Mouse (Mus musculus) testis, postnatal 14 days (tissue): Measurements from ENCODE around the gene Coro2a.

Experiments
- DNase-seq: peaks from one replicate; pipeline ENCODE4 v3.0.0; 2021; ENCODE audit warnings: low spot score

Gene Coro2a

GRCm38 (mm10) chr4:46558672-46559667 lies 43.0 kb downstream of the Coro2a start:
- no peak for DNase-seq

DNA sequence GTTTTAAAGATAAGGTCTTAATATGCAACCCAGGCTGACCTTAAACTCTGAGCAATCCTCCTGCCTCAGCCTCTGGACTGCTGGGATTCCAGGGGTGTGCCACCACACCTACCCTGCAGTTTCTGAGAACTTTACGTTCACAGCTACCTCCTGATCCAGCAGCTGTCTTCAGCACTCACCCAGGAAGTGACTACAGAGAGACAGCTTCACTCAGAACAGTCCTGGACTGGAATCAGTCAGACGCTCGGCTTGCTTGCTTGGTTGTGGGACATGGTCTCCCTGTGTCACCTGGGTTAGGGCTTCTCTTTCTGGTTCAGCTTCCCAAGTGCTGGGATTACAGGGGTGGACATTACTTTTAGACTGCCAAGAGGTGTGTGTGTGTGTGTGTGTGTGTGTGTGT lies 45.1 kb downstream of the Coro2a start:
- no peak for DNase-seq

DNA sequence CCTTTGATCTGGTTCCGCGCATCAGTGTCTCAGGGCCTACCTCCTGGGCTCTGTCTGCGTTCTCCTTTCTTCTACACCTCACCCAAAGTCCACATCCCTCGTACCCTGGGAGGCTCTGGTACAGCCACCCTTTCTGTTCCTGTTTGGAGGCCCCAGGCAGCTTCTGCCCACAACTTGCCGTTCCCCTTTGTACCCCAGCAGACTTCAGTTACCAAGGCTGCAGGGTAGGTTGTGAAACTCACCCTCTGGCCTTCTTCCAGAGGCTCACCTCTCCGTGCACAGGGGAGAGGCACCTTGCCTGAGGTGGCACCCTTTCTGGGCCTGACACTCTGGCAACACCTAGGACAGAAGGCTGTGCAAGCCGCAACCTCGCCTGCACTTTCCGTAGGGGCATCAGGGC lies 46.2 kb downstream of the Coro2a start:
- no peak for DNase-seq

GRCm38 (mm10) chr4:46554295-46555069 lies 47.5 kb downstream of the Coro2a start:
- DNase-seq: no peak

- DNase-seq: peak; percentile 58
Observed at GRCm38 (mm10) chr4:46553864-46554263, 48.1 kb downstream of the Coro2a start.

- no peak for DNase-seq
Observed at GRCm38 (mm10) chr4:46550406-46550805, 51.6 kb downstream of the Coro2a start.

DNA sequence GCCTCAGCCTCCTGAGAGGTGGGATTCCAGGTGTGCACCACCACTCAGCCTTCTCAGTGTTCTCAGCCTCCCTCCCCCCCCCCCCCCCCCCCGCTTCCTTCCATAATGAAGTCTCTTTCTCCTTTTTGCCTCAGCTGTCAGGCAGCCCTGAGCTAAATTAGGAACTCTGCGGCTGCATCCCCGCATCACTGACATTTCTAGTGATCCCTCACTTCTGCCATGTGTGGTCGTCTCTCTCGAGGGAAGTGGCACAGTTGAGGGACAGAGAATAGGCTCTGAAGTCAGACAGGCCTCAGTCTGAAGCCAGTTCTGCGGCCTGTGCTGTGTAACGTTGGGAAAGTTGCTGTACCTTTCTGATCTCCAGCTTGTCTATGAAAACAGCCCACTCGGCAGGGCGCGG lies 52.0 kb downstream of the Coro2a start:
- no peak for DNase-seq

DNA sequence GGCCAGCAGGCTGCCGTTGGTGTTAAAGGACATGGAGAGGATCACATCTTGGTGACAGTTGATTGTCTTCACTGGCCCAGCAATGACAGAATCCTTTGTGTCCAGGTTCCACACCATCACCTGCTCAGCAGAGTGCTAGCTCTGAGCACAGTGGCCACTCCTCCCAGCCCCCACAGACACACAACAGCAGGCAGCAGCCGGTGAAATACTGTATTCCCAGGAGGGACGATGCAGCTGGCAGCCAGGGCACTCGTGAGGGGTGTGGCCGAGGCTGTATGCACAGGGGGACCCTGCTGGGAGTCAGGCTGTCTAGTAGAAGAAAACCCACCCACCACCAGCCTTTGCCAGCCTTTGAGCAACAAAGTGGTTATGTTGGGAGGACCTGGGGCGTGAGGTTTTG lies 55.3 kb downstream of the Coro2a start:
- DNase-seq: no peak

DNA sequence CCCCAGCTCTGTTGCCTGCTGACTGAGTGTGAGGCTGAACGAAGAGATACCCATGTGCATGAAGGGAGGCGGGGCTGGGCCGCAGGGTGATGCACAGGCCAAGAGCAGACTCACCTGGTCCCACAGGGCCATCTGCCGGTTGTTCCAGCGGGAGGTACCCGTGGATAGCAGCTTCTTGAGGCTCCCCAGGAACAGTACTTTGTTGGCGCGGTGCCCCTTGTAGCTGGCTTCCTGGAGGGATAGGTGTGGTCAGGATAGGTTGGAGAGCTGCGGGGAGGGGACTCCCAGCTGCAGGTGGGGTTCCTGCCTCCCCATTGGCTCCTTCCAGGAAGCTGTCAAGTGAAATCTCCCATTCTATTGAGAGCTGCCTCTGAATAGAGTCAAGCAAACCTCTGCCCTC lies 56.5 kb downstream of the Coro2a start:
- DNase-seq: no peak

DNA sequence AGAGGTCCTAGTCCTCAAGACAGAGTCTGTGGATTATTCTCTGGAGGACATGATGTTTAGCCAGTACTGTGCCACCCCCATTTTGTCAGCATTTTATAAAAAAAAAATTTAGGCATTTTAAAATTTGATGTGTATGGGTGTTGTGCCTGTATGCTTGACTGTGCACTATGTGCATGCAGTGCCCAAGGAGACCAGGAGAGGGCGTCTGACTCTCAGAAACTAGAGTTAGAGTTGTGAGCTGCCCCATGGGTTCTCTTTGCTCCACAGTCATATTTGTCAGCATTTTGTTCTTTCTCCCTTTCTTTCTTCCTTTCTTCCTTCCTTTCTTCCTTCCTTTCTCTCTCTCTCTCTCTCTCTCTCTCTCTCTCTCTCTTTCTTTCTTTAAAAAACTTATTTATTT lies 57.7 kb downstream of the Coro2a start:
- DNase-seq: no peak

- no peak for DNase-seq
Observed at GRCm38 (mm10) chr4:46543366-46544050, 58.5 kb downstream of the Coro2a start.

GRCm38 (mm10) chr4:46541707-46542106 lies 60.3 kb downstream of the Coro2a start:
- no peak for DNase-seq

DNA sequence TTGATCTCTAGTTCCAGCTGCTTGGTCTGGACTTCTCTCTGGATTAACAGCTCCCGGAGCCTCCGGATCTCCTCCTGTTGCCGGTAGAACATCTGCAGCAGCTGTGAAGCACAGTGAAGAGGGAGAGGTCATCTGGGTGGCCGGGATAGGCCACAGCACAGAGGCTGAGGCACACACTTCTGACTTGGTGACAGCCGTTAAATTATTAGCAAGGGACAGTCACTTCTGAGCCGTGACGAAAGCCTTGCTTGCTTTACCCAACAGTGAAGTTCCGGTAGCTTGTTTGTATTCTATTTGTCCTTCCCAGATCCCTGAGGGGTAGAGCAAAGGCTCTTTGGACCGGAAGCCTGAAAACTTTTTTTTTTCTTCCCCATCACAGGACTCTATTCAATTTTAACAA lies 62.8 kb downstream of the Coro2a start:
- no peak for DNase-seq

GRCm38 (mm10) chr4:46535840-46536361 lies 66.1 kb downstream of the Coro2a start, which contains the start of gene Trim14:
TSS of gene Trim14 (minus strand) at chr4:46536141.
- no peak for DNase-seq

GRCm38 (mm10) chr4:46535094-46535830 lies 66.7 kb downstream of the Coro2a start:
- DNase-seq: no peak

GRCm38 (mm10) chr4:46533934-46534720 lies 67.9 kb downstream of the Coro2a start:
- DNase-seq: no peak

DNA sequence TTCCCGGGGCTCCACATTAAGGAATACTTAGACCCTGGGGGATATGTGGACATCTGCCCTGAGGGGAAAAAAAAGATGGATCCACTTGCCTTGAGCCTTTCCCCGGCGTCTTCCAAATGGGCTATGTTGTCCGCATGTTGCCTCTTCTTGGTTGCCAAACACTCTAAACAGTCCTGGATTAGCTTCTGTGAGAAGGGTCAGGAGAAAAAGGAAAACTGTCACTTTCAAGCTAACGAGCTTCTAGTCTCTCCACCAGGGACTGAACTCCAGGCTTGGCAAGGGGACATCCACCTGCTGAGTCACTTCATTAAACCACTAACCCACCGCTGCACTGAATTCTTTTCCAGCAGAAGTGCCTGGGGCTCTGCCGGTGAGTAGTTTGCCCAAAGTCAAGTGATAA lies 69.1 kb downstream of the Coro2a start:
- no peak for DNase-seq

- DNase-seq: no peak
Observed at GRCm38 (mm10) chr4:46532511-46532910, 69.5 kb downstream of the Coro2a start.

DNA sequence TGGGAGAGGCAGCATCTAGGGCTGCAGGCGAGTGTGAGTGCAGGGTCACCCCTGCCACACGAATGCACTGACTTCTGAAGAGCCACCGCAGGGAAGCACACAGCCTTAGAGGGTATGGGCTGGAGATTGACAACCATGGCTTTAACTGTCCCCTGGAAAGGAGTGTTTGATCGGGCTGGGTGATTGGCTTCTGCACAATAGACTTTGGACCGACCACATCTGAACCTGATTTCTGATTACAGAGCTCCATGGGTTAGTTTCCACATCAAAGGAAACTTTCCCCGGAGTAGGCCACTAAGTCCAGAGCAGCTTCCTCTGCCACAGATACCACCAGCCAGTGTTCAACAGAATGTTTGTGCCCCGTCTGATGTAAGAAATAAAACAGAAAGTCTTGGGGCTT lies 72.3 kb downstream of the Coro2a start:
- DNase-seq: no peak

DNA sequence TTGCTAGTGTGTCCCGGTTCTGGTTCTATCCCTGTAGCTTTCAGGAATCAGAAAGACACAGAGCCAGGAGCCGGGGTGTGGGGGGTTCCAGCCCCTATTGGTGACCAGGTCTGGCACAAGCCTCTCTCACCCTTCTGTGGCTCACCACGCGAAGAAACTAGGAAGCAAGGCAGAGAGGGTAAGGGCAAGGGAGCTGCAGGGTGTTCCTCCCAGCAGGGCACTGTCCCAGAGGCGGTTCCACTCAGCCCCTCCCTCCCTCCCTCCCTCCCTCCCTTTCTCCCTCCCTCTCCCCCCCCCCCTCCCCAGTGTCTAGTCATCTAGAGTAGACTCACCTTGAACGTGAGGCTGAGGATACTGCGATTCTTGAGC lies 74.5 kb downstream of the Coro2a start:
- no peak for DNase-seq
